Mouse (Mus musculus): ENCODE data around the gene Ube2f. TPM values are rescaled to one million over a fixed set of nuclear protein-coding genes. Genes with fewer than 3 reads are reported as not detected.

The Ube2f gene
- polyA plus RNA-seq, 1 experiment from 2014 or later: 59.2 TPM

DNA sequence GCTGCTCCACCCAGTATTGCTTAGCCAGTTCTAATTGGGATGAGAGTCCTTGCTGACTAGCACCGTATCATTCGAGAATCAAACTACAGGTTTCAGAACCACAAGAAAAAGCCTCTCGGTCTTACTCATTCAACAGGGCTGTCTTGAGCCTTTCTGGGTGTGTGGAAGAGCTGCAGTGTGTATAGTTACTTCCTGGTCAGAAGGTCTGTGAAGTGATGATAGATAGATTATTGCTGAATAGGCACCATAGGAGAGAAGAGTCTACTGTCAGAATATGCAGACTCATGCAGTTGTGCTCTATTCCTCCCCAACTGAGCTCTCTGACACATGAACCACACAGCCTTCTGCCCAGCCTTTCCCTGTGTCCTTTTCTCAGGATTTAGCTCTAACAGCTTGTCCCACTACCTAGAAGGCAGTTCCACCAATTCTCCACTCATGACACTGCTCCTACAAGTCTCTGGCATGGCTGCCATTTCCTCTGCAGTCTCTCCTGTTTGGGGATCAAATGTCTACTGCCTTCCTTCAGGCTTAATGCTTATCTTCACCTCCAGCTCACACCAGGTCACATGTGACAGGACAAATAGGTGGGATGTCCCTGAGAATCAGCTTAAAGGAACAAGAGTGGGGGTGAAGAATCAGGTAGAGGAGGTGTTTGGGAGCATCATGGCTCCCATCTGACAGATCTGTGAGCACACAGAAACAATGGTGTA is 28.5 kb downstream of the Ube2f start:
- WGBS: 95% methylated on average over 3 of the region's 3 CpGs
- Histone ChIP-seq H3K27me3 (replicated peaks; ENCODE audit: control insufficient read depth, insufficient read depth, low read length) (no peaks in the 10 kb centered on the region), H3K36me3 (ENCODE audit: control insufficient read depth, insufficient read depth, low read length) (peaks cover 22% of the 10 kb centered on the region), H3K9me3 (ENCODE audit: control insufficient read depth, low read length) (no peaks in the 10 kb centered on the region), H3K4me1 (ENCODE audit: control insufficient read depth, insufficient read depth, low read depth, low read length) (no peaks in the 10 kb centered on the region), H3K4me2 (ENCODE audit: low read length) (no peak overlapping the region), H3K4me3 (ENCODE audit: low read length) (no peak overlapping the region), H3K9ac (ENCODE audit: low read depth, low read length) (no peak overlapping the region), H3K27ac (ENCODE audit: low read depth, low read length) (no peak overlapping the region)
- ATAC-seq: no peak

DNA sequence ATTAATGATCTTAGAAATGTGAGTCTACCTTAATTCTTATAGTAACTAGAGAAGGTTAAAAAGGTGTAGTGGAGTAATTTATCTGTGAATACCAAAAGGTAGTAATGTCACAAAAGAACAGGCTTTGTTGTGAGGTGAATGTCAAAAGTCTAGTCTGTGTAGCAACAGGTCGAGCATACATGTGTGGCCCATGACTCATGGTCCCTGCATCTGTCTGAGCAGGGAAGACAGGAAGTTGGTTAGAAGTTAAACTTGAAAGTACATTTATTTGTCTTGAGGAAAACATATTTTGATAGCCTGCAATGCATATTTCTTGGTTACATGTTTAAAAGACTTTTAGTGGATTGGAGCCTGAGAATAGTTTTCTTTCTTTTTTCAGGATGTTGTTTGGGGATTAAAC is 29.0 kb downstream of the Ube2f start:
- H3K4me1 ChIP-seq (ENCODE audit: control insufficient read depth, insufficient read depth, low read depth, low read length): no peaks in the 10 kb centered on the region
- no peak for ATAC-seq
- H3K36me3 ChIP-seq (ENCODE audit: control insufficient read depth, insufficient read depth, low read length): peaks cover 26% of the 10 kb centered on the region

DNA sequence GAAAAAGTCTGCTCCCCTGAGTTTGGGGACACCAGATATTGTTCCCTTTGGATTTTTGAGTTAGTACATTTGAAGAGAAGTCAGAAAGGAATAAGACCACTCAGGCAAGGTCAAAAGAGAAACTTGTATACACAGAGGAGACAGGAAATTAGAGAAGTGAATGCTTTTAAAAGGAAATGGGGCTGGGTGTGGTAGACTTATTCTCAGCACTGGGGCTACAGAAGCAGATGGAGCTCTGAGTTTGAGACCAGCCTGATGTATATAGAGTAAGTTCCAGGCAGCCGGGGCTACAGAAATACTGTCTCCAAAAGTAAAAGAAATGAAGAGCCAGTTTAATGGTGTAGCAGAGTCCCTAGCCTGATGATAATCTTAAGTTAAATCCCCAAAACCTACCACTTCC is 32.5 kb downstream of the Ube2f start:
- Histone ChIP-seq H3K36me3 (ENCODE audit: control insufficient read depth, insufficient read depth, low read length) (peaks cover 39% of the 10 kb centered on the region), H3K4me3 (ENCODE audit: low read length) (no peak overlapping the region), H3K27ac (ENCODE audit: low read depth, low read length) (no peak overlapping the region), H3K9me3 (ENCODE audit: control insufficient read depth, low read length) (no peaks in the 10 kb centered on the region), H3K9ac (ENCODE audit: low read depth, low read length) (no peak overlapping the region), H3K4me1 (ENCODE audit: control insufficient read depth, insufficient read depth, low read depth, low read length) (no peaks in the 10 kb centered on the region), H3K27me3 (replicated peaks; ENCODE audit: control insufficient read depth, insufficient read depth, low read length) (no peaks in the 10 kb centered on the region), H3K4me2 (ENCODE audit: low read length) (no peak overlapping the region)
- WGBS: 87% methylated on average over 1 of the region's 1 CpGs
- no peak for ATAC-seq

More for the DNA sequence above, 29.0 kb downstream of the Ube2f start:
- Histone ChIP-seq H3K27me3 (replicated peaks; ENCODE audit: control insufficient read depth, insufficient read depth, low read length) (no peaks in the 10 kb centered on the region), H3K9ac (ENCODE audit: low read depth, low read length) (no peak overlapping the region), H3K9me3 (ENCODE audit: control insufficient read depth, low read length) (no peaks in the 10 kb centered on the region), H3K4me2 (ENCODE audit: low read length) (no peak overlapping the region), H3K4me3 (ENCODE audit: low read length) (no peak overlapping the region), H3K27ac (ENCODE audit: low read depth, low read length) (no peak overlapping the region)
- 94% methylated on average over 1 of the region's 1 CpGs for WGBS

DNA sequence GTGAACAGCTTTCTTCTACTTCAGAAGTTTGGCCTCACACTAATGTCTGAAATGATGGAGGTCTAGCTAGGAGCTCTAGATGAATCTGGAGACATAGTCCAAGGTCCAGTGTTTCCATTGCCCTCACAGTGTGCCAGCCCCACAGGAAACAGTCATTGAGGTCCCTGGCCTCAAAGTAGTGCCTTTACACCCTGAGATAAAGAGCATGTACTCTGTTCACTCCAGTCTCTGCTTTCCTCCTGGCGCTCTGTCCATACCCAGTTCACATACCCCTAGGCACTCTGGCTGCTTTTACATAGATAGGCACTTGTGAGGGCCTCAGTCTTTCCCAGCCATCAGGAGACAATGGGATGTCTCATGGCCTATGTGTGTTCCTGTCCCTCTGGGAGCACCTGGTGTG is 39.3 kb downstream of the Ube2f start:
- ATAC-seq: no peak
- H3K4me1 ChIP-seq (ENCODE audit: control insufficient read depth, insufficient read depth, low read depth, low read length): no peaks in the 10 kb centered on the region
- WGBS: 96% methylated on average over 1 of the region's 1 CpGs
- no peaks in the 10 kb centered on the region for H3K27me3 ChIP-seq (replicated peaks; ENCODE audit: control insufficient read depth, insufficient read depth, low read length)
- no peak overlapping the region for H3K4me3 ChIP-seq (ENCODE audit: low read length)
- H3K9me3 ChIP-seq (ENCODE audit: control insufficient read depth, low read length): no peaks in the 10 kb centered on the region
- H3K36me3 ChIP-seq (ENCODE audit: control insufficient read depth, insufficient read depth, low read length): peaks cover 17% of the 10 kb centered on the region
- no peak overlapping the region for H3K9ac ChIP-seq (ENCODE audit: low read depth, low read length)
- H3K4me2 ChIP-seq (ENCODE audit: low read length): no peak overlapping the region
- no peak overlapping the region for H3K27ac ChIP-seq (ENCODE audit: low read depth, low read length)

DNA sequence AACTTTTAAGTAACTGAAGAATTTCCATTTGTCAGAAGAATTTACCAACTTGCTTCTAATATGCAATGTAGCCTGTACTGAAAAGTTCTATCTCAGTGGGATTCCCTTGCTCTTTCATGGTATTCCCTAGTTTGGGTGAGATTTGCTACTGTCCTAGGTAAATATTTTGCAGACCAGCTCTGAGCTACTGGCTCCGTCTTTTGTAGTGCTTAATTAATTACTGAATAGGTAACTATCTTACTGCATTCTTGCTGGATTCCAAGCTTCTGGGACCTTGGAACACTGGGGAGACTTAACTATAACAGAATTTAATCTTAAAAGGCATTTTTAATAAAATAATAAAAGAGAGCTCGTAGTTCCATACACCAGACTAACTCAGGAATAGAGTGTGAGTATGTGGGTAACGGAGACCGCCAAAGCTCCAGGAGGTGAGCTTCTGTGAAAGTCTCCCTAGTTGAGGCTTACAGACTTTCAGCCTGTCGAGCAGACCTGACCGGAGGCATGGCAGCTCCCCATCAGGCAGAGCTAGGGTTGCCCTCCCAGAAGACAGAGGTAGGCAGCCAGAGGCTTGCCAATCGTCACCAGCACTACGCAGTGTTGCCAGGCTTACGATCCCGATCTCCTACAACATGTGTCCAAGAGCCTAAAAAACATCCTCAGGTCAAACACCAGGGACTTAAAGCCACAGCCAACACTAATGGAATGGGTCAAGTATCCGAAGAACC is 42.2 kb downstream of the Ube2f start:
- ATAC-seq: no peak
- Histone ChIP-seq H3K27ac (ENCODE audit: low read depth, low read length) (no peak overlapping the region), H3K27me3 (replicated peaks; ENCODE audit: control insufficient read depth, insufficient read depth, low read length) (no peaks in the 10 kb centered on the region), H3K9me3 (ENCODE audit: control insufficient read depth, low read length) (no peaks in the 10 kb centered on the region), H3K4me2 (ENCODE audit: low read length) (no peak overlapping the region), H3K4me3 (ENCODE audit: low read length) (no peak overlapping the region), H3K4me1 (ENCODE audit: control insufficient read depth, insufficient read depth, low read depth, low read length) (no peaks in the 10 kb centered on the region), H3K9ac (ENCODE audit: low read depth, low read length) (no peak overlapping the region), H3K36me3 (ENCODE audit: control insufficient read depth, insufficient read depth, low read length) (peaks cover 3% of the 10 kb centered on the region; the same call in 1 of the 2 replicates)
- 91% methylated on average over 11 of the region's 11 CpGs for WGBS

DNA sequence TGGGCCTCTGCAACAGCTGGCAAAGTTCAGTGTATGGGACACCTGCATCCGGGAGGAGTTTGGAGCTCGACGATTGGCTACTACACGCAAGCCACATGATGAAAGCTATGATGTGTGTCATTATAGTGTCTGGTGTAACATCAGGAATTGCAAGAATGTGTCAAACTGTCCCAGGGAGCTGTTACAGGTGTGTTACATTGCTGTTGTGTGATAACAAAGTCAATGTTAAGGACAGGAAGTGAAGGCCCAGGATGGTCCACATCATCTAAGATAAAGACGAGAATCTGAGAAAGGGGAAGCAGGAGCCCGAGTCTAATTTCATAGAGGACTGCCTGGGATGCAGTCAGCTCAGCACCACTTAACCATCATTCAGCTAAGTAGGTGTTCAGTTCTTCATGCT is 45.4 kb downstream of the Ube2f start:
- H3K27me3 ChIP-seq (replicated peaks; ENCODE audit: control insufficient read depth, insufficient read depth, low read length): no peaks in the 10 kb centered on the region
- no peak for ATAC-seq
- H3K9me3 ChIP-seq (ENCODE audit: control insufficient read depth, low read length): no peaks in the 10 kb centered on the region
- peaks cover 4% of the 10 kb centered on the region for H3K4me1 ChIP-seq (ENCODE audit: control insufficient read depth, insufficient read depth, low read depth, low read length)
- H3K27ac ChIP-seq (ENCODE audit: low read depth, low read length): no peak overlapping the region
- no peak overlapping the region for H3K4me2 ChIP-seq (ENCODE audit: low read length)
- H3K36me3 ChIP-seq (ENCODE audit: control insufficient read depth, insufficient read depth, low read length): no peaks in the 10 kb centered on the region
- no peak overlapping the region for H3K4me3 ChIP-seq (ENCODE audit: low read length)
- 94% methylated on average over 6 of the region's 6 CpGs for WGBS
- H3K9ac ChIP-seq (ENCODE audit: low read depth, low read length): no peak overlapping the region

DNA sequence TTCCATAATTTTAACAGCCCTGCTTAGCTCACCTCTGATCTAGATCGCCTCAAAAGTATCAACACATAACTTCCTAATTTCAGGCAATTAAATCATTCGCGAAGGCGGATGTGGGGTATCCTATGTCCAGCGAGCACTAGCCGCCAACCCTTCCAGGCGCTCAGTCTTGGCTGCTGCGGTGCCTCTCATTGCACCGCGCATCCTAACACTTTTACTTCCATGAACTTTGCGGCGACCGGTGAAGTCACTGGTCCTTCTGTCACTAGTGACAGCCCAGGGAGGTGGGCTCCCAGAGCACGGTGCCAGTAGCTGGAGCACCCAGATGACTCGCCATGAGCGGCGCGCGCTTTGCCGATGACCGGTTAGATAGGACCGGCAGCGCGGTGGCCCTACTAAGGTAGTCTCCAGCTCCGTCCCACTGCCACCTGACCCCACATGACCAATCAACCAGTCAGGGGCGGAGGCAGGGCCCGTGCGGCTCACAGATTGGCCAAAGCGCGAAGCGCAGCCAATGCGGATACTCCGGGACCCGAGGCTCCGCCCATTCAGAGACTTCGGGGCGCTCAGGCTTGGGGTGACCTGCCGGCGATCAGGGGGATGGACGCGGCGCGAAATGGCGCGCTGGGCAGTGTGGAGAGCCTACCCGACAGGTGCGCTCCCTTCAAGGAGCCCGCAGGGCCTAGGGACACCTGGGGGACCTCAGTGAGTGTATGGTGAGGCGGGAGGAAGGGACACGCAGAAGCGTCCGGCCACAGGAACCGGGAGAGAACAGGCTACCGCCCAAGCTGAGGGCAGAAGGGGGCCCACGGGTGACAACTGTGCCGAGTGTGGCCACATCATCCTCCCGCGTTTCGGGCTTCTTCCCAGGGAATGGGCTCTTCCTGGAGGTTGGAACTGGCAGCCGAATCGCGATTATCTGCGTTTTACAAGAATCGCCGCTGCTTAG is 48.0 kb downstream of the Ube2f start, which contains the start of gene Scly:
TSS of gene Scly (plus strand) at position 540 of the 946 bp plus-strand sequence.
- WGBS: under 1% methylated on average over 59 of the region's 65 CpGs
- Histone ChIP-seq H3K27me3 (replicated peaks; ENCODE audit: control insufficient read depth, insufficient read depth, low read length) (no peaks in the 10 kb centered on the region), H3K4me2 (ENCODE audit: low read length) (peak within 1 kb of the TSS; percentile 81), H3K9me3 (ENCODE audit: control insufficient read depth, low read length) (no peaks in the 10 kb centered on the region), H3K36me3 (ENCODE audit: control insufficient read depth, insufficient read depth, low read length) (no peaks in the 10 kb centered on the region), H3K9ac (ENCODE audit: low read depth, low read length) (peak within 1 kb of the TSS; percentile 81), H3K4me3 (ENCODE audit: low read length) (peak within 1 kb of the TSS; percentile 81), H3K27ac (ENCODE audit: low read depth, low read length) (peak within 1 kb of the TSS; percentile 52; the same call in 1 of the 2 replicates), H3K4me1 (ENCODE audit: control insufficient read depth, insufficient read depth, low read depth, low read length) (peaks cover 4% of the 10 kb centered on the region)
- ATAC-seq: peak; percentile 100

DNA sequence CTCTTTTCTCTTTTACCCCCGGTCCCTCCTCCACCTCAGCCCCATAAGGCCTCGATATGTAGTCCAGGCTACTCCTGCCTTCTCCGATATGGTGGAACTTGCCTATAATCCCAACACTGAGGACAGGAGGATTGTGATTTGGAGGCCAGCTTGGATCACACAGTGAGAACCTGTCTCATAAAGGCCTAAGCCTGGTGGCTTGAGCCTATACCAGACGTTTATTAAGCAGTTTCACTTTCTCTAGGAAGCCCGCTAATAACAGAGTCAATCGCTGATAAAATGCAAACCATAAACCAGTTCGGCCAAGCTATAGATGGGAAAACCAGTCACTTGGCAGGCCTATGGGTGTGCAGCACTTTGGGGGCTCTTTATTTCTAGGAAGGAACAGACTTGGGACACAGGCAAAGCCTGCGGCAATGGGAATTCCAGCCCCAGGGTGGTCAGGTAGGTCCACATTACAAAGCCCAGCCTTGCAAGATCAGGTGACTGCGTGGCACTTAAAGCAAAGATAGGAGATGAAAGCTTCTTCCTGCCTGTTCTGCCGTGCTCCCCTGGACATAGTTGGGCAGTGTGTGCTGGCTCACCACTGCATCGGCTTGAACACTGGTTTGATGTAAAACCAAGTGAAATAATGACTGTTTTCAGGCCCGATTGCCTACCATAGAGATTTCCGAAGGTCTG is 49.1 kb downstream of the Ube2f start:
- ATAC-seq: no peak
- H3K9ac ChIP-seq (ENCODE audit: low read depth, low read length): peak overlapping the region; percentile 81
- no peaks in the 10 kb centered on the region for H3K27me3 ChIP-seq (replicated peaks; ENCODE audit: control insufficient read depth, insufficient read depth, low read length)
- H3K4me1 ChIP-seq (ENCODE audit: control insufficient read depth, insufficient read depth, low read depth, low read length): peaks cover 4% of the 10 kb centered on the region
- WGBS: 88% methylated on average over 13 of the region's 13 CpGs
- no peaks in the 10 kb centered on the region for H3K36me3 ChIP-seq (ENCODE audit: control insufficient read depth, insufficient read depth, low read length)
- peak overlapping the region; percentile 81 for H3K4me2 ChIP-seq (ENCODE audit: low read length)
- H3K27ac ChIP-seq (ENCODE audit: low read depth, low read length): no peak overlapping the region
- H3K9me3 ChIP-seq (ENCODE audit: control insufficient read depth, low read length): no peaks in the 10 kb centered on the region
- peak overlapping the region; percentile 81 for H3K4me3 ChIP-seq (ENCODE audit: low read length)
